Mouse (Mus musculus): Measurements from ENCODE around the gene Prss53.

DNA sequence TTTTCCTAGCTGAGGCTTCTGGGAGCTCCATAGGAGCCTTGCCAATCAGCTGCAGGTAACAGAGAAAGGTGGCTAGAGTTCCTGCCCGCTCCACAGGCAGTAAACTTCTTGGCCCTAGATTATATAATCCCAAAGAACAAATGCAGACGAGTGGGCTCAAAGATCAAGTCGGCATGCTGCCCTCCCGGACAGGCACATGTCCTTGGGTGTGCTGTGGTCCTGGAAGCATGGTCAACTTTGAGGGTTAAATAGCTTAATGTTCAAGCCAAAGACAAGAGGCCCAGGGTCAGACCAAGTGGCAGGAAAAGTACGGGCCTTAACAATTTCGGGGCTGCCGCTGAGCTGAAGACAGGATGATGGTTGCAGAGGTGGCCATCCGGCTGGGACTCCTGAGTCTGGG is 35.3 kb upstream of the Prss53 start:
- TF ChIP-seq CTCF (IDR thresholded peaks at IDR 0.05; ENCODE audit: low read depth) (no peak), EP300 (IDR thresholded peaks at IDR 0.05; ENCODE audit: low read depth) (no peak)

All from heart, postnatal 0 days (tissue).